Mouse (Mus musculus) embryonic facial prominence, embryonic 15.5 days (tissue): Measurements from ENCODE around the gene Spag6. TPM values are rescaled to one million over a fixed set of nuclear protein-coding genes. Genes with fewer than 3 reads are reported as not detected.
A peak's percentile ranks its signal among the peaks of the same experiment; 100 is the strongest.

Experiments used
- ATAC-seq: fragments of 200-750 bp; cut with Nextera tagmentation; 2 replicates; pipeline ENCODE4 v1.8.0; 2017; ENCODE audit warnings: low read depth, moderate TSS enrichment; ENCODE audit not compliant: insufficient number of reproducible peaks, low FRiP score, low TSS enrichment
- H3K27ac ChIP-seq: fragments of 300-500 bp; sonication (generic); replicated peaks from 2 replicates; pipeline ENCODE4 v1.5.1; 2015; ENCODE audit warnings: mild to moderate bottlenecking, inconsistent platforms
- H3K27me3 ChIP-seq: fragments of 300-500 bp; sonication (generic); 2 replicates; pipeline ENCODE4 v1.6.1; 2015; ENCODE audit warnings: inconsistent platforms
- H3K36me3 ChIP-seq: fragments of 300-500 bp; sonication (generic); 2 replicates; pipeline ENCODE4 v1.6.1; 2015; ENCODE audit warnings: mild to moderate bottlenecking, inconsistent platforms
- H3K4me1 ChIP-seq: fragments of 300-500 bp; sonication (generic); 2 replicates; pipeline ENCODE4 v1.6.1; 2015; ENCODE audit warnings: inconsistent platforms
- H3K4me2 ChIP-seq: fragments of 300-500 bp; sonication (generic); replicated peaks from 2 replicates; pipeline ENCODE4 v1.6.1; 2015; ENCODE audit warnings: mild to moderate bottlenecking, inconsistent platforms
- H3K4me3 ChIP-seq: fragments of 300-500 bp; sonication (generic); replicated peaks from 2 replicates; pipeline ENCODE4 v1.5.1; 2015; ENCODE audit warnings: mild to moderate bottlenecking, inconsistent platforms
- H3K9ac ChIP-seq: fragments of 300-500 bp; sonication (generic); 2 replicates; pipeline ENCODE4 v1.6.1; 2015; ENCODE audit warnings: inconsistent platforms
- H3K9me3 ChIP-seq: fragments of 300-500 bp; sonication (generic); replicated peaks from 2 replicates; pipeline ENCODE4 v1.6.1; 2016; ENCODE audit warnings: inconsistent platforms
- WGBS: fragments of 180-500 bp; shearing (Covaris S2); methylation state at CpG from one replicate; pipeline ENCODE4 v1.1.7; 2015; 5-methylcytosine and 5-hydroxymethylcytosine counted together
- polyA plus RNA-seq: library from polyadenylated mRNA; unstranded; fragments of >200 nt; fragmentation: Nextera tagmentation; extraction: Ambion mirVana; gene quantifications from 2 replicates; pipeline ENCODE4 v1.2.1, GENCODE M21; 2015

Gene Spag6
- polyA plus RNA-seq, 1 experiment from 2014 or later = not detected

DNA sequence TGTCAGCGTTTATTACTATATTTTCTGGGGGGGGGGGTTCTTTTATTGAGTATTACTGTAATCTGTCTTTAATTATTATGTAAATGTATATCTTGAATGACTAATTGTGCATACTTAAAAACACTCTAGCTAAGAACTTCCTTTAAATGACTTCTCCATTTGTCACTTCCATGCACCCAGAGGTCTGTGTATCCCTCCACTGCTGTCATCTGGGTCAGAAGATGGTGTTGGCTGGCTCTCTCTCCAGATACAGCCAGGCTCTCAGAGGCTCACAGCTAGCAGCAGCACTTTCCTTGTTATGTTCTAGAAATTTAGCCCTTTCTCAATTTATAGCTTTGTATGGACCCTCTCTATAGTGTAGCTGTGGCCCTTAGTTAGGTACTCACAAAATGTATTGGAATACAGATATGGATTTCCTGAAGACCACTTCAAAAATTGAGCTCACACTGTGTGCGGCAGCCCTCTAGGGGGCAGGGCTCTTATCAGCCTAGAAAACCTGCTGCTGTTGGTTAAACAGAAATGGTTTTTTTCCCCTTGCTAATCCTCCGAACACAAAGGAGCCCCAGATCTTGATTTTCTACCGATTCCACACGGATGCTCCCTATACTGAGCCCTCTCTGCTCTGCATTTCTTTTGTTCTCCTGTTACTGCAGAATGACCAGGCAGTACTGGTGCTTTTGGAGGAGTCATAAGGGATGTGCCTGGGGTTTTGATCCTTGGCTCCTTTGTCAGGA, 40.7 kb downstream of the Spag6 start:
- Histone ChIP-seq H3K4me3 (no peak overlapping the region), H3K9me3 (no peaks in the 10 kb centered on the region), H3K4me2 (no peak overlapping the region), H3K27ac (no peak overlapping the region), H3K27me3 (no peaks in the 10 kb centered on the region), H3K36me3 (no peaks in the 10 kb centered on the region), H3K4me1 (no peaks in the 10 kb centered on the region), H3K9ac (no peak overlapping the region)
- WGBS = 35% methylated on average over 5 of the region's 5 CpGs
- no peak for ATAC-seq

DNA sequence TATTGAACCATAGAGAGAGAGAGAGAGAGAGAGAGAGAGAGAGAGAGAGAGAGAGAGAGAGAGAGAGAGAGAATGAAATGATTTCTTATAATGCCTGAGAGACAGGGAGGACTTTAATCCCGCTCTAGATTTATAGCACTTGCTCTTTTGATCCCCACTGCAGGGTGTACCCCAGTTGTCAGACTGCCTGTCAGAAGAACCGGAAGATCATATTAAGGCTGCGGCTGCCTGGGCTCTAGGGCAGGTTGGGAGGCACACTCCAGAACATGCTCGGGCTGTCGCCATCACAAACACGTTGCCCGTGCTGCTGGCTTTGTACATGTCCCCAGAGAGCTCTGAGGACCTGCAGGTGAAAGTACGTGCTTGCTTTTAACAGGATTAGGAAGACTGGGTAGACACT, 43.2 kb downstream of the Spag6 start:
- H3K27me3 ChIP-seq = no peaks in the 10 kb centered on the region
- no peak for ATAC-seq
- 45% methylated on average over 8 of the region's 8 CpGs for WGBS

DNA sequence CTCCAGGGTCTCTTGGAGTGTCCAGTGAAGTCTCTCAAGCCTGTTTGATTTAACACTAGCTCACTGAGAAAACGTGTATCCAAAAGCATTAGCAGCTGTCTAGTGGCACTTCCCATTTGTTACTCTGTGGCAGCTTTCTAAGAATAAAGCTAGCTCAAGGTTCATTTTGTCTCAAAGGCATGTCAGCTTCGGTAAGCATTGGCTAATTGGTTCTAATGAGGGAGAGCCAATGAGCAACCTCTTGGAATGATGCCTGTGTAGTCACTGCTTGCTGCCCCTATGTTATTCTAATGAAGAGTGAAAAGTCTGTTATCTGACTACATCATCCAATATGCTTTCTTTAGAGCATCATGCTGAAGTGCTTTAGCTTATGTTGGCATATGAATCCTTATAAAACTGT, 45.4 kb downstream of the Spag6 start:
- H3K9me3 ChIP-seq = no peaks in the 10 kb centered on the region
- H3K36me3 ChIP-seq = no peaks in the 10 kb centered on the region
- H3K27ac ChIP-seq = no peak overlapping the region
- H3K9ac ChIP-seq = no peak overlapping the region
- ATAC-seq = no peak
- no peaks in the 10 kb centered on the region for H3K4me1 ChIP-seq
- 52% methylated on average over 2 of the region's 2 CpGs for WGBS
- no peak overlapping the region for H3K4me3 ChIP-seq
- no peaks in the 10 kb centered on the region for H3K27me3 ChIP-seq
- H3K4me2 ChIP-seq = no peak overlapping the region

More for the DNA sequence above, 43.2 kb downstream of the Spag6 start:
- no peaks in the 10 kb centered on the region for H3K4me1 ChIP-seq
- H3K9ac ChIP-seq = no peak overlapping the region
- H3K4me3 ChIP-seq = no peak overlapping the region
- no peaks in the 10 kb centered on the region for H3K9me3 ChIP-seq
- H3K36me3 ChIP-seq = no peaks in the 10 kb centered on the region
- H3K4me2 ChIP-seq = no peak overlapping the region
- no peak overlapping the region for H3K27ac ChIP-seq

DNA sequence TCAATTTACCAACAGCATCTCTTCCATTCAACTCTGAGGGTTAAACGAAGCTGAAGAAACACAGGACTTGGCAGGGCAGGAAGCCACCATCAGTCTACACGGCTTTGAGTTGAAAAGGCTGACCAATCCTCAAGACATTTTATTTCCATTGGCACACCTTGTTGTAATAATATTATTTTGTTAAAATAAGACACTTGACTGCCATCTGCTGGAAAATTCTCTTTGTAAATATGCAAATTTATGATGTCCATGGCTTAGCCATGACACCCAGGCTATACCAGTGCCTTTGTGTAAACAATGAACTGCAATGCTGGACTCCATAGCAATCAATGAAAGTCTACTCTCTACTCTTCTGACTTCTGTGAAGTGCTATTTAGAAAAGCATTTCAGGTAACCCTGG, 62.3 kb downstream of the Spag6 start:
- no peaks in the 10 kb centered on the region for H3K36me3 ChIP-seq
- no peaks in the 10 kb centered on the region for H3K4me1 ChIP-seq
- 64% methylated on average over 2 of the region's 2 CpGs for WGBS
- no peak overlapping the region for H3K4me3 ChIP-seq
- H3K27me3 ChIP-seq = no peaks in the 10 kb centered on the region
- no peak overlapping the region for H3K27ac ChIP-seq
- no peak for ATAC-seq
- no peak overlapping the region for H3K9ac ChIP-seq
- no peak overlapping the region for H3K4me2 ChIP-seq
- no peaks in the 10 kb centered on the region for H3K9me3 ChIP-seq

DNA sequence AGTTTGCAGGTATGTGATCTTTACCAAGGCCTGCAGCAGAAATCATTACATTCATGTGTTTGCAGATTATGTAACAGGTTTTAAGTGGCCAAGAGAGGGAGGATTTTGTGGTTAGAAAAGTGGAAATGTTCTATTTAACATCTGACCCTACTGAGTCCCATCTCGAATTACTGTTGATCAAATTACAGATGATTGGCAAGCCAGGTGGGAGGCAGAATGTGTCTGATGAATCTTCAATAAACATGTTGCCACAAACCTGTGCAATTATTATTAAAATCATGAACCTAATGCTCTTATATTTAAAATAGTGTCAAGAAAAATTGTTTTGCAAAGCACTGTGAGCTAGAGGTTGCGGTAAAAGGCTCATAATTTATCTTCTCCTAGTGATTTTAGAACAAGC, 71.0 kb downstream of the Spag6 start:
- H3K9me3 ChIP-seq = no peaks in the 10 kb centered on the region
- 0 out of 2 replicates have a peak, but pooled peaks cover 3% of the 10 kb centered on the region for H3K4me1 ChIP-seq
- no peak for ATAC-seq
- WGBS = 56% methylated on average over 2 of the region's 2 CpGs
- no peak overlapping the region for H3K9ac ChIP-seq
- no peak overlapping the region for H3K4me2 ChIP-seq
- no peak overlapping the region for H3K27ac ChIP-seq
- H3K4me3 ChIP-seq = no peak overlapping the region
- no peaks in the 10 kb centered on the region for H3K36me3 ChIP-seq
- no peaks in the 10 kb centered on the region for H3K27me3 ChIP-seq

DNA sequence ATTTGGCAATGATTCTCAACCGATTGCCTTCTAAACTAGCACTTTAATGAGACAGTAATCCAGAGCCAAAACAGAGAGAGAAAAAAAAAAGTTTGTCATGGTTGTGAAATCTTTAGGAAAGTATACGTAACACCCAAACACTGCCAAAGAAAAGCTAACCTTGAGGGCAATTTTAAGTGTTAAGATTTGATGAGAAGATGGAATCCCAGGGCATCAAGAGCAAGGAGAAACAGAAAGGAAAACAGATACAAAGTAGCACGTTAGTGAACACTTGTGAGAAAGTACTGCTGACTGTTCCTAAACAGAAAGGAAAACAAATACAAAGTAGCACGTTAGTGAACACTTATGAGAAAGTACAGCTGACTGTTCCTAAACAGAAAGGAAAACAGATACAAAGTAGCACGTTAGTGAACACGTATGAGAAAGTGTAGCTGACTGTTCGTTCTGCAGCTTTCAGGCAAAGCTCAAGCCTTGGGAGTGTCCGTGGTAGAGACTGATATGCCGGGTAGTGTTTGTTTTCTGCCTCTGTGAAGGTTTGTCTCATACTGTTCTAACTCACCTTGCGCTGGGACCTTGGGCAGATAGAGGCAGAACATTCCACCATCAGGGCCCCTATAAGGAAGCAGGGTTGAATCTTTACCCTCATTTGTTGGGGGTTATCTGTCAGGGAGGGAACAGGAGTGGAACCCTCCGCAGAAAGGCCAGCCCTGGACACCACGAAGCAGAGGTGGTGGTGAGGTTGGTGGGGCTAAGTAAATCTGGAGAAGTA, 71.8 kb downstream of the Spag6 start:
- H3K4me1 ChIP-seq = 0 out of 2 replicates have a peak, but pooled peaks cover 3% of the 10 kb centered on the region
- 45% methylated on average over 12 of the region's 12 CpGs for WGBS
- H3K36me3 ChIP-seq = no peaks in the 10 kb centered on the region
- no peak overlapping the region for H3K9ac ChIP-seq
- H3K4me3 ChIP-seq = peak overlapping the region; percentile 74; the same call in 1 of the 2 replicates
- no peak for ATAC-seq
- H3K4me2 ChIP-seq = peak overlapping the region; percentile 70
- H3K27me3 ChIP-seq = no peaks in the 10 kb centered on the region
- H3K9me3 ChIP-seq = no peaks in the 10 kb centered on the region
- H3K27ac ChIP-seq = no peak overlapping the region

DNA sequence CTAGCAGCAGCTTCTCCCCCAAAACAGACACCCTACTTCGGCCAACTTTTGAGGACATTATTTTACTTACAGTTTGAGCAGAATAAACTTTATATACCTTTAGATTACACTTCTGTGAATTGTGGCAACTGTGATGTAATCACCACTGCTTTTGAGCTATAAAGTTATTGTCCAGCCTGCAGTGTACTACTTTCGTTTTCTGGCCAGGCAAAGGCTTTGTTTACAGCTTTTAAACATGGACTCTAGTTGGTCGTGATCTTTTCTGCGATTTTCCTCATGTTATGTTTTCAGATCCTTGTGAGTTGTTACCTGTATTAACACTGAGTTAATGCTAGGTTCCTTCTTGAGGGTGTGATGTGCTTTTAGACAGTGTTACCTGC, 72.6 kb downstream of the Spag6 start:
- Histone ChIP-seq H3K4me1 (0 out of 2 replicates have a peak, but pooled peaks cover 3% of the 10 kb centered on the region), H3K4me2 (peak overlapping the region; percentile 70), H3K9me3 (no peaks in the 10 kb centered on the region), H3K27ac (peak overlapping the region; percentile 96), H3K4me3 (peak overlapping the region; percentile 74), H3K27me3 (no peaks in the 10 kb centered on the region), H3K9ac (peak overlapping the region; percentile 81), H3K36me3 (no peaks in the 10 kb centered on the region)
- 41% methylated on average over 4 of the region's 4 CpGs for WGBS
- ATAC-seq = no peak

DNA sequence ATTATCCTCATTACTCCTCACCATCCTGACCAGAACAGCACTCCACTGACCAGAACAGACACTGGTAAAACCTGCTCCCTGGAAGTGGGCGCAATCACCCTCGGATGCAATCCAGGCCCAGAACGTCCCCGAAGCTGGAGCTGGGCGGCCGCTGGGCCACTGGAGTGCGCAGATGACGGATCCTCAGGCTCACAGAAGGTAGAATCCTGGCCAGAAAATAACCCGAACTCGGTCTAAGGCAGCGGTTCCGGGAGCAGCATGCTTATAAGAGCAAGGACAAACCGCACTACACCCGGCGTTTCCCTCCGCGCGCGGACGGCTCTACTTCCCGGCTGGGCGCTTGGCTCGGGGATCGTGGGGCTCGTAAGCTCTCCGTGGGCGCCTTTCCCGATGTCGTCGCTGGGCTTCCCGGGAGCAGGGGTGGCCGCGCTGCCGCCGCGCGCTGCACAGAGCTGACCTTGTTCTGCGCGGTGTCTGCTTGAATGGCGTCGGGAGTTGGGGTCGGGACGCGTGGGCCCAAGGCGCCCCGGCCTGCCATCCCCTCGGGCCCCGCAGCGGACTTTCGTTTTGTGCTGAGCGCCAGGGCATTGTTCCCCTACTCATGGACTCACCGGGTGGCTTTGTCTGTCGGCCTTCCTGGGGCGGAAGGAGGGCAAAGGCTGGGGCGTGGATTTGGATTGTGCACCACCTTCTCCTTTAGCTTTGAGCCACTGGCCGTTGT, 73.1 kb downstream of the Spag6 start:
- Histone ChIP-seq H3K4me3 (peak overlapping the region; percentile 74), H3K9ac (peak overlapping the region; percentile 81), H3K4me1 (0 out of 2 replicates have a peak, but pooled peaks cover 3% of the 10 kb centered on the region), H3K27me3 (no peaks in the 10 kb centered on the region), H3K4me2 (peak overlapping the region; percentile 70), H3K27ac (peak overlapping the region; percentile 96), H3K36me3 (no peaks in the 10 kb centered on the region), H3K9me3 (no peaks in the 10 kb centered on the region)
- peak; percentile 93 for ATAC-seq
- under 1% methylated on average over 56 of the region's 56 CpGs for WGBS

DNA sequence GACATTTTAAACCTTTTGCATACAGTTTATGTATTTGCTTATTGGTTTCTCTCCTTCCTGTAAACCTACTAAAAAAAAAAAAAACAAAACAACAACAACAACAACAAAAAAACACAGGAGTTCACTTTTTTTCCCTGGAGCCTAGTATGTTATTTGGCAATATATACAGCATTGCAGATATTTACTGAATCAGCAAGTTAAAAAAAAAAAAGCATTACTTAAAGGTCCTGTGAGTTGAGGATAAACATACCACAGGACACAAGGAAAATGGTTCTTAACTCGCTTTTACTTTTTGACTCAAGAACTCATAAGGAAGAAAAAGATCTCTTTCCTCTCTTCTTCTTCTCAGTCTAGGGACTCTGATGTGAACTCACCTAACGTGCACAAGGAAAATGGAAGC, 74.6 kb downstream of the Spag6 start:
- no peak overlapping the region for H3K4me3 ChIP-seq
- H3K27me3 ChIP-seq = no peaks in the 10 kb centered on the region
- 0 out of 2 replicates have a peak, but pooled peaks cover 3% of the 10 kb centered on the region for H3K4me1 ChIP-seq
- H3K27ac ChIP-seq = no peak overlapping the region
- no peak for ATAC-seq
- H3K9ac ChIP-seq = no peak overlapping the region
- WGBS = 99% methylated on average over 2 of the region's 2 CpGs
- H3K9me3 ChIP-seq = no peaks in the 10 kb centered on the region
- H3K36me3 ChIP-seq = no peaks in the 10 kb centered on the region
- H3K4me2 ChIP-seq = no peak overlapping the region

DNA sequence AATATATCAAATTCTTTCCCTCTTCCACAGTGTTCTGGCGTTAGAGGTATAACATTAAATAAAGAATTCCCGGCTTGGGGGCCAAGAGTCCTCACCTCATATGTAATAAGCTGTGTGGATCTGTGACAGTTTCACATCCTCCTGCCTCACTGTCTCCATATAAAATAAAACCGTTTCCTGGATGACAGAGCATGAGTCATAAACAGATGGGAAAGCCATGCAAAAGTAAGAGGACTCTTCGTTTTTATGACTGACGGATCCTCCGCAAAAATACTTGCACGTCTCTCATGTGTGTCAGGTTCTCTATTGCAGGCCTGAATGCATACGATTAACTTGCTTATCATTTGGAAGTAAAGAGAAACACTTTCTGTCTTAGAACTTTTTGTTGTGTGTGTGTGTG, 78.6 kb downstream of the Spag6 start:
- no peaks in the 10 kb centered on the region for H3K4me1 ChIP-seq
- H3K4me2 ChIP-seq = no peak overlapping the region
- WGBS = 69% methylated on average over 8 of the region's 8 CpGs
- H3K27me3 ChIP-seq = no peaks in the 10 kb centered on the region
- H3K36me3 ChIP-seq = no peaks in the 10 kb centered on the region
- no peaks in the 10 kb centered on the region for H3K9me3 ChIP-seq
- no peak overlapping the region for H3K9ac ChIP-seq
- H3K4me3 ChIP-seq = no peak overlapping the region
- no peak for ATAC-seq
- no peak overlapping the region for H3K27ac ChIP-seq

DNA sequence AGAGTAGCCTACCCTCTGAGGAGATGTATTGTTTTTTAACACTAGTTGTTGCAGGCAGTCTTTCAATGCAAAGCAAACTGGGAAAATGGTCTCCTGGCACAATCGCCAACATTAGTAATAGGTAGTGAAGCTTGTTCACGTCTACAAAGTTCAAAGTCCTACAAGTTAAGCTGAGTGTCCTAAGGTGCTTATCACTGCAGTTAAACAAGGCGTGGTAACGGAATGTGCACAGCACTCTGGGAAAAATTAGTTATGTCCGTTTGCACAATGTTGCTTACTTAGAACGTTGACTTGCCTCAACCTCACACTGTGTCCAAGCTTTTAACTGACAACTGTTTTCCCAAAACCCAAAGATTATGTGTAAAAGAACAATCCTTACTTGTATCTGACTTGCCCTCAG, 80.5 kb downstream of the Spag6 start:
- Histone ChIP-seq H3K4me1 (peaks cover 5% of the 10 kb centered on the region; the same call in 1 of the 2 replicates), H3K9me3 (no peaks in the 10 kb centered on the region), H3K27ac (no peak overlapping the region), H3K4me2 (no peak overlapping the region), H3K9ac (no peak overlapping the region), H3K27me3 (no peaks in the 10 kb centered on the region), H3K4me3 (no peak overlapping the region), H3K36me3 (no peaks in the 10 kb centered on the region)
- 78% methylated on average over 6 of the region's 6 CpGs for WGBS
- ATAC-seq = no peak
